Mouse (Mus musculus): ENCODE results near the gene Sostdc1. TPM values are rescaled to one million over a fixed set of nuclear protein-coding genes. Genes with fewer than 3 reads are reported as not detected.

The Sostdc1 gene
- polyA plus RNA-seq, 1 experiment from 2014 or later: 0.63 TPM

DNA sequence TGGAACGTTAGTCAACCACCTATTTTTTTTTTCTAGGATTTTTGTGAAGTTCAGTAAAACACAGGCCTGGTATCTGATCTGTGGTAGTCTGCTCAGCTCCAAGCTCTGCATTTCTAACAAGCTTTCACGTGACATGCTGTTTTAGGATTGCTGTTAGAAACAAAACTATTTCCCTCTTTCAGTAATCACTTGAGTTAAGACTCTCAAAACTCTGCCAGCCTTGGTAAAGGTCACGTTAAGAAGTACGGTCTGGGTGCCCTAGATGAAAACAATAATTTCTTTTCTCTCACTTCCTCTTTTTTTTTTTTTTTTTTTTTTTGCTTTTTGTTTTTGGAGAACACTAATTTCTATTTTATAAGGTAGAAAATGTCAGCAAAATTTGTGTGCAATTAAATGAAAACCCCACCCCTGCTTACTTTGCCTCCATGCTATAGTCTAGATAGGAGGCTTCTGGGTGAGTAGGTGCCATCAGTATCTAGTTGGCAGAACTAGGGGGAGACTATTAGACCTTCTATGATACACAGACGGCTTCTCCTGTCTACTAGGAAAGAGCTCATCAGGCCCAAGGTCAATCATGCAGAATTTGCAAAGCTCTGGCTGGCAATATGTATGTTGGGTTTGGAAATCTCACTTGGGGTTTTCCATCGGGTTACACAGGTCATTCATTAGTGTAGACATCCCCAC, 5.1 kb upstream of the Sostdc1 start:
- Histone ChIP-seq H3K4me1 (replicated peaks; ENCODE audit: control insufficient read depth, insufficient read depth, low read length) (no peaks in the 10 kb centered on the region), H3K9me3 (ENCODE audit: control insufficient read depth, low read length) (no peaks in the 10 kb centered on the region), H3K27me3 (replicated peaks; ENCODE audit: control insufficient read depth, insufficient read depth, low read length) (no peaks in the 10 kb centered on the region), H3K27ac (ENCODE audit: low read depth, low read length) (no peak overlapping the region), H3K9ac (ENCODE audit: low read depth, low read length) (no peak overlapping the region), H3K4me3 (ENCODE audit: low read depth, low read length) (no peak overlapping the region), H3K4me2 (no peak overlapping the region), H3K36me3 (ENCODE audit: control insufficient read depth, insufficient read depth, low read length) (no peaks in the 10 kb centered on the region)
- DNase-seq (ENCODE audit: low spot score): no peak
- ATAC-seq (replicated peaks; ENCODE audit: low FRiP score): no peak
- 72% methylated on average over 6 of the region's 6 CpGs for WGBS

DNA sequence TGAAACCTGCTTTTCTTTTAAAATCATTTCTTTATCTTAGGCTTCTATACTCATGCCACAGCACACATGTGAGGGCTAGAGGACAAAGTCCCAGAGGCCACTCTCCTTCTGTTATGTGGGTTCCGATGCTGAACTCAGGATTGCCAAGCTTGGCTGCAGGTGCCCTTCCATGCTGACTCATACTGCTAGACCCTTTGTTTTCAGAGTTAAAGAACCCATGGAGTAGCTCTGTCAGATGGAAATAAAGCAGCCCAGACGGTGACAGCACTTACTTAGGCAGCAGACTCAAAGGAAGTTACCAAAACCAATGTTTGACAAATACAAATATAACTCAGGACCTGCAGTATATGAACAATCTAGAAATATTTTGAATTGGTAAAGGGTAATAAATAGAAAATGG, 924 bp upstream of the Sostdc1 start:
- Histone ChIP-seq H3K27me3 (replicated peaks; ENCODE audit: control insufficient read depth, insufficient read depth, low read length) (no peaks in the 10 kb centered on the region), H3K4me2 (no peak overlapping the region), H3K4me1 (replicated peaks; ENCODE audit: control insufficient read depth, insufficient read depth, low read length) (no peaks in the 10 kb centered on the region; the same call in 1 of the 2 replicates), H3K9me3 (ENCODE audit: control insufficient read depth, low read length) (no peaks in the 10 kb centered on the region), H3K4me3 (ENCODE audit: low read depth, low read length) (no peak overlapping the region), H3K36me3 (ENCODE audit: control insufficient read depth, insufficient read depth, low read length) (no peaks in the 10 kb centered on the region), H3K27ac (ENCODE audit: low read depth, low read length) (no peak overlapping the region), H3K9ac (ENCODE audit: low read depth, low read length) (no peak overlapping the region)
- WGBS: 48% methylated on average over 2 of the region's 2 CpGs
- ATAC-seq (replicated peaks; ENCODE audit: low FRiP score) (no peak), DNase-seq (ENCODE audit: low spot score) (no peak)

DNA sequence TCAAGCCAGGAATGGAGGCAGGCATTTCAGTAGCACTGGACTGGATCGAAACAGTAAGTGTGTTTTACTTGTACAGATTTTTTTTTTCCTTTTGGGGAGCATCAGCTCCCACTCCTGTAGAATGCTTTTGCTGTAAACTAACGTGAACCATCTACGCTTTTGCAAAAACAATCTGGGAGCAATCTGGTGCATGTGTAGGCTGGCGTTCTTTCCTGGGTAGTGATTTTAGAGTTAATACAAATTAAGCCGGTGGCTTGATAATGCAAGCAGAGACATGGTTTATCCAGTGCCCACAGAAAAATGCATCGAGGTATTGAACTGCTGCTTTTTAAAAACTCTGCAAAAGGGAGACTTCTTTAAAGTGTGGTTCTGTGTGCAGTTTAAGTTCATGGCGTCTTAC, 507 bp downstream of the Sostdc1 start:
- no peak overlapping the region for H3K4me3 ChIP-seq (ENCODE audit: low read depth, low read length)
- no peak for ATAC-seq (replicated peaks; ENCODE audit: low FRiP score)
- H3K9me3 ChIP-seq (ENCODE audit: control insufficient read depth, low read length): no peaks in the 10 kb centered on the region
- WGBS: 76% methylated on average over 7 of the region's 7 CpGs
- no peaks in the 10 kb centered on the region; the same call in 1 of the 2 replicates for H3K4me1 ChIP-seq (replicated peaks; ENCODE audit: control insufficient read depth, insufficient read depth, low read length)
- H3K27ac ChIP-seq (ENCODE audit: low read depth, low read length): no peak overlapping the region
- H3K27me3 ChIP-seq (replicated peaks; ENCODE audit: control insufficient read depth, insufficient read depth, low read length): no peaks in the 10 kb centered on the region
- no peaks in the 10 kb centered on the region for H3K36me3 ChIP-seq (ENCODE audit: control insufficient read depth, insufficient read depth, low read length)
- no peak overlapping the region for H3K4me2 ChIP-seq
- H3K9ac ChIP-seq (ENCODE audit: low read depth, low read length): no peak overlapping the region
- no peak for DNase-seq (ENCODE audit: low spot score)

DNA sequence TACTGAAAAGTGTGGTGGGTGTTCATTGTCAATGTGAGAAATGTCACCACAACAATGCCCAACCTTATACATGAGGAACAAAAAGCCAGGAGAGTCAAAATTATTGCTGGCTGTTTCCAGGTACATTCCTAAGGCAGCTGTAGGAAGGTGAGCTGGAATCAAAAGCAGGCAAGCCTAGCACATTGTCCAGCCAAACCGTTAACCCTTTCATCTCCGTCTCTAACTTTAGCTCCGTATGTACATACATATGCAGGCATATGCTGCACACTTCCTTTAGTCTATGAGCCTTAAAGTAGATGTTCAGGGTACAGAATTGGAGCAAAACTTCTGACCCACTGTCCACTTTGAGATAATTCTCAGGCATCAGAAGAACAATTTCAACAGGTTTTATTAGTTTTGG, 1.6 kb downstream of the Sostdc1 start:
- Histone ChIP-seq H3K9ac (ENCODE audit: low read depth, low read length) (no peak overlapping the region), H3K4me2 (no peak overlapping the region), H3K9me3 (ENCODE audit: control insufficient read depth, low read length) (no peaks in the 10 kb centered on the region), H3K27me3 (replicated peaks; ENCODE audit: control insufficient read depth, insufficient read depth, low read length) (no peaks in the 10 kb centered on the region), H3K4me1 (replicated peaks; ENCODE audit: control insufficient read depth, insufficient read depth, low read length) (no peaks in the 10 kb centered on the region; the same call in 1 of the 2 replicates), H3K27ac (ENCODE audit: low read depth, low read length) (no peak overlapping the region), H3K36me3 (ENCODE audit: control insufficient read depth, insufficient read depth, low read length) (no peaks in the 10 kb centered on the region), H3K4me3 (ENCODE audit: low read depth, low read length) (no peak overlapping the region)
- ATAC-seq (replicated peaks; ENCODE audit: low FRiP score) (no peak), DNase-seq (ENCODE audit: low spot score) (no peak)
- 87% methylated on average over 3 of the region's 3 CpGs for WGBS

DNA sequence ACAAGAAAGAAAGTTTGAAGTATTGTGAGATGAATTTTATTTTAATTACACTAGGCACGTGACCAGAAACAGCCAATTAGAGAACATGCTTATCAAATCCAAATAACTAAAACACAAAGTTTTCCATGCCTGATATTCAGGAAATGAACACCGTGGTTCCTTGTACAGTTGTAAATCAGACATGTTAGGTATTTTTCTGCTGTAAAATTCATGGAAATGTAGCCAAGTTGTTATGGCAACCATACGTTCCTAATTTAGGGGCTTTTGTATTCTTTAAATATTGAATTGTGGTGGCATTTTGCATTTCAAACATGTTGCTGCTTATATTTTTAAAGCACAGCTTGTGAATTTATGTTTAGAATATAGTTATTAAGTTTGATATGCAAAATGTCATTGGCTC, 2.1 kb downstream of the Sostdc1 start:
- Histone ChIP-seq H3K4me1 (replicated peaks; ENCODE audit: control insufficient read depth, insufficient read depth, low read length) (no peaks in the 10 kb centered on the region; the same call in 1 of the 2 replicates), H3K4me3 (ENCODE audit: low read depth, low read length) (no peak overlapping the region), H3K27me3 (replicated peaks; ENCODE audit: control insufficient read depth, insufficient read depth, low read length) (no peaks in the 10 kb centered on the region), H3K36me3 (ENCODE audit: control insufficient read depth, insufficient read depth, low read length) (no peaks in the 10 kb centered on the region), H3K4me2 (no peak overlapping the region), H3K9ac (ENCODE audit: low read depth, low read length) (no peak overlapping the region), H3K27ac (ENCODE audit: low read depth, low read length) (no peak overlapping the region), H3K9me3 (ENCODE audit: control insufficient read depth, low read length) (no peaks in the 10 kb centered on the region)
- DNase-seq (ENCODE audit: low spot score): no peak
- ATAC-seq (replicated peaks; ENCODE audit: low FRiP score): no peak
- 77% methylated on average over 3 of the region's 3 CpGs for WGBS

DNA sequence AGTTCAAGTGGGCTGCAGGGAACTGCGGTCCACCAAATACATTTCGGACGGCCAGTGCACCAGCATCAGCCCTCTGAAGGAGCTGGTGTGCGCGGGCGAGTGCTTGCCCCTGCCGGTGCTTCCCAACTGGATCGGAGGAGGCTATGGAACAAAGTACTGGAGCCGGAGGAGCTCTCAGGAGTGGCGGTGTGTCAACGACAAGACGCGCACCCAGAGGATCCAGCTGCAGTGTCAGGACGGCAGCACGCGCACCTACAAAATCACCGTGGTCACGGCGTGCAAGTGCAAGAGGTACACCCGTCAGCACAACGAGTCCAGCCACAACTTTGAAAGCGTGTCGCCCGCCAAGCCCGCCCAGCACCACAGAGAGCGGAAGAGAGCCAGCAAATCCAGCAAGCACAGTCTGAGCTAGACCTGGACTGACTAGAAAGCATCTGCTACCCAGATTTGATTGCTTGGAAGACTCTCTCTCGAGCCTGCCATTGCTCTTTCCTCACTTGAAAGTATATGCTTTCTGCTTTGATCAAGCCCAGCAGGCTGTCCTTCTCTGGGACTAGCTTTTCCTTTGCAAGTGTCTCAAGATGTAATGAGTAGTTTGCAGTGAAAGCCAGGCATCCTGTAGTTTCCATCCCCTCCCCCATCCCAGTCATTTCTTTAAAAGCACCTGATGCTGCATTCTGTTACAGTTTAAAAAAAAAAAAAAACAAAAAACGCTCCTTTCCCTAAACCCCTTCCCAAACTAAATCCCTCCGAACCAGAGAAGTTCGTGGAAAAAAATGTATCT, 3.3 kb downstream of the Sostdc1 start:
- Histone ChIP-seq H3K9me3 (ENCODE audit: control insufficient read depth, low read length) (no peaks in the 10 kb centered on the region), H3K27ac (ENCODE audit: low read depth, low read length) (no peak overlapping the region), H3K4me2 (peak overlapping the region; percentile 79), H3K9ac (ENCODE audit: low read depth, low read length) (peak overlapping the region; percentile 30; the same call in 1 of the 2 replicates), H3K36me3 (ENCODE audit: control insufficient read depth, insufficient read depth, low read length) (no peaks in the 10 kb centered on the region), H3K27me3 (replicated peaks; ENCODE audit: control insufficient read depth, insufficient read depth, low read length) (no peaks in the 10 kb centered on the region), H3K4me1 (replicated peaks; ENCODE audit: control insufficient read depth, insufficient read depth, low read length) (no peaks in the 10 kb centered on the region; the same call in 1 of the 2 replicates), H3K4me3 (ENCODE audit: low read depth, low read length) (peak overlapping the region; percentile 48)
- DNase-seq (ENCODE audit: low spot score) (peak; percentile 59), ATAC-seq (replicated peaks; ENCODE audit: low FRiP score) (peak; percentile 60)
- 5% methylated on average over 30 of the region's 30 CpGs for WGBS

DNA sequence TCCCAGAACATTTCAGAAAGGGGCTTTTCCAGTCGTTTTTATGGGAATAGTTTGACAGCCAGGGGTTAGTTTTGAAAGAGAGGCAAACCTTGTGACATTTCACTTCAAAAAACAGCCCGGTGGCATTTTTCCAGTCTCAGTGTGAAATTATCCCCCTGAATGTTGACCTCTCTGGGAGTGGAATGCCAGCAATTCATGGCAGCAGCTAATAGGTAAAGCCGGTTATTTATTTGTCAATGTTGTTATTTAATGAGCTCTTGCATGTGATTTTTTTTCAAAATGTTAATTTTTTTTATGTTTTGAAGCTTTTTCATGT, 3.8 kb downstream of the Sostdc1 start:
- no peaks in the 10 kb centered on the region for H3K9me3 ChIP-seq (ENCODE audit: control insufficient read depth, low read length)
- no peak overlapping the region for H3K9ac ChIP-seq (ENCODE audit: low read depth, low read length)
- no peak for DNase-seq (ENCODE audit: low spot score)
- H3K4me1 ChIP-seq (replicated peaks; ENCODE audit: control insufficient read depth, insufficient read depth, low read length): no peaks in the 10 kb centered on the region; the same call in 1 of the 2 replicates
- H3K27ac ChIP-seq (ENCODE audit: low read depth, low read length): no peak overlapping the region
- H3K4me2 ChIP-seq: no peak overlapping the region
- no peak overlapping the region for H3K4me3 ChIP-seq (ENCODE audit: low read depth, low read length)
- ATAC-seq (replicated peaks; ENCODE audit: low FRiP score): no peak
- no peaks in the 10 kb centered on the region for H3K27me3 ChIP-seq (replicated peaks; ENCODE audit: control insufficient read depth, insufficient read depth, low read length)
- 28% methylated on average over 3 of the region's 3 CpGs for WGBS
- no peaks in the 10 kb centered on the region for H3K36me3 ChIP-seq (ENCODE audit: control insufficient read depth, insufficient read depth, low read length)

DNA sequence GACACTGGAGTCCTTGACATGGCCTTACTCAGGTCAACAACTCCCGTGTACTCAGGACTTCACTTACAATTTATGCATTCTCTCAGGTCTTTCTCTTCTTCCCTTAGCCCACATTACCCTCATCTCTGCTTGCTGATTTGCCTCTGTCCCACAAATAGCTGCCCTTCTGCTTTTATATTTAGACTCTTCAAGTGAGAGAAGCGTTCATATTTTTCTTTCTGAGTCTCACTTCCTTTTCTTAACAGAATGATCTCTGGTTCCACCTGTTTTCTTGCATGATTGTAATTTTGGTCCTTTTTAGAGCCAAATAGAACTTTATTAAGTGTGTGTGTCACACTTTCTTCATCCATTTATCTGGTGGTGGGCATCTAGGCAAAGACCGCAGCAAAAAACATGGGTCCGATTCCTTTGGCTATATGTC, 12.2 kb downstream of the Sostdc1 start:
- ATAC-seq (replicated peaks; ENCODE audit: low FRiP score): no peak
- no peaks in the 10 kb centered on the region for H3K27me3 ChIP-seq (replicated peaks; ENCODE audit: control insufficient read depth, insufficient read depth, low read length)

DNA sequence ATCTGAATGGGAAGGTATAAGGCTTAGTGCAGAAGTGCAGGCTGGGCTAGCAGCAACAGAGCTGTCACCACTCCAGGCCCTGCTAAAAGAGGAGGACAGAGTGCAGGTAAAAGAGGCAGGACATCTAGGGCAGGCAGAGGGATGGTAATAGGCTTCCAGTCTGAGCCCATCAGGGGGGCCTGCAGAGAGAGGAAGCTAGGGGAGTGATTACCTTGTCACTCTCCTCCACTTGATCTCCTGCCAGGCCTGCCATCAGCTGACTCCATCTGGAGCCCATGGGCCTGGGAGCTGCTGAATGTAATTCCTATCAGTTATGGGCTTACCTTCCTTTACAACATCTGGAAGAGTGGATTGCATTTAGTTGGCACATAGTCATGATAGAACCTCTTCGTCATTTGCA, 18.7 kb downstream of the Sostdc1 start:
- Histone ChIP-seq H3K4me2 (no peak overlapping the region), H3K36me3 (ENCODE audit: control insufficient read depth, insufficient read depth, low read length) (no peaks in the 10 kb centered on the region), H3K9me3 (ENCODE audit: control insufficient read depth, low read length) (no peaks in the 10 kb centered on the region), H3K9ac (ENCODE audit: low read depth, low read length) (no peak overlapping the region), H3K4me3 (ENCODE audit: low read depth, low read length) (no peak overlapping the region), H3K27me3 (replicated peaks; ENCODE audit: control insufficient read depth, insufficient read depth, low read length) (no peaks in the 10 kb centered on the region), H3K4me1 (replicated peaks; ENCODE audit: control insufficient read depth, insufficient read depth, low read length) (no peaks in the 10 kb centered on the region), H3K27ac (ENCODE audit: low read depth, low read length) (no peak overlapping the region)
- DNase-seq (ENCODE audit: low spot score): no peak
- WGBS: 77% methylated on average over 1 of the region's 1 CpGs
- ATAC-seq (replicated peaks; ENCODE audit: low FRiP score): no peak

More for the DNA sequence above, 12.2 kb downstream of the Sostdc1 start:
- Histone ChIP-seq H3K9ac (ENCODE audit: low read depth, low read length) (no peak overlapping the region), H3K4me3 (ENCODE audit: low read depth, low read length) (no peak overlapping the region), H3K4me2 (no peak overlapping the region), H3K9me3 (ENCODE audit: control insufficient read depth, low read length) (no peaks in the 10 kb centered on the region), H3K36me3 (ENCODE audit: control insufficient read depth, insufficient read depth, low read length) (no peaks in the 10 kb centered on the region), H3K27ac (ENCODE audit: low read depth, low read length) (no peak overlapping the region), H3K4me1 (replicated peaks; ENCODE audit: control insufficient read depth, insufficient read depth, low read length) (no peaks in the 10 kb centered on the region)
- no peak for DNase-seq (ENCODE audit: low spot score)
- WGBS: 77% methylated on average over 4 of the region's 4 CpGs

All from liver, embryonic 11.5 days (tissue).